ENCODE assay signal across 9 mouse cellular contexts in genomic region chr3:89863716-89864509, GRCm38 (mm10). TPM values are rescaled to one million over a fixed set of nuclear protein-coding genes. Genes with fewer than 3 reads are reported as not detected.
DNase-seq lines count a peak whose midpoint lies in the region; ATAC-seq and TF ChIP-seq lines count a peak whose summit lies in the region.
"Had no signal": no experiment of that assay in that cellular context is flagged by ENCODE, and none has a peak within 500 bp of the region (broad histone marks: within the 10 kb centered on the region; RNA-seq: fewer than 3 reads in every experiment).

No protein-coding gene starts in this region.

- TF ChIP-seq CTCF in spleen, adult 2 months (IDR thresholded peaks at IDR 0.05; ENCODE audit: extremely low read depth, insufficient read depth, insufficient read length, insufficient replicate concordance) = no peak

- H3K9ac ChIP-seq in liver, embryonic 16.5 days (ENCODE audit: low read depth, low read length) = no peak overlapping the region

- H3K27ac ChIP-seq in spleen, adult 2 months (ENCODE audit: insufficient read depth, low read length) = peak overlapping the region; percentile 77
- H3K27ac ChIP-seq in liver, embryonic 16.5 days (ENCODE audit: low read length) = peak overlapping the region; percentile 33; the same call in 1 of the 2 replicates
- H3K27ac ChIP-seq in midbrain, embryonic 10.5 days (replicated peaks) = no peak overlapping the region

- H3K4me2 ChIP-seq in liver, embryonic 16.5 days (ENCODE audit: low read depth, low read length) = no peak overlapping the region

- no peaks in the 10 kb centered on the region for H3K36me3 ChIP-seq in spleen, adult 2 months (ENCODE audit: control insufficient read depth, insufficient read depth, low read length)
- H3K36me3 ChIP-seq in liver, embryonic 16.5 days (ENCODE audit: control insufficient read depth, insufficient read depth) = no peaks in the 10 kb centered on the region
- H3K36me3 ChIP-seq in midbrain, embryonic 10.5 days = no peaks in the 10 kb centered on the region

- no peaks in the 10 kb centered on the region for H3K9me3 ChIP-seq in liver, embryonic 16.5 days (replicated peaks; ENCODE audit: control insufficient read depth, low read length)
- no peaks in the 10 kb centered on the region for H3K9me3 ChIP-seq in midbrain, embryonic 10.5 days (replicated peaks)

- peak in 1 of 2 experiments; percentile 57 for DNase-seq in spleen, adult 2 months (ENCODE audit: low read depth in 1 of 2, low spot score in 2 of 2)
- DNase-seq in spleen, postnatal 4 days (ENCODE audit: low spot score in 2 of 2) = no peak
- peak; percentile 47 to 67 for DNase-seq in thymus, postnatal 36 days
- no peak for DNase-seq in cerebellum, postnatal 25 days
- DNase-seq in left cerebral cortex, adult 8-10 months (ENCODE audit: low spot score in 2 of 2) = no peak
- DNase-seq in midbrain, embryonic 10.5 days (ENCODE audit: low spot score) = no peak

- H3K4me3 ChIP-seq in spleen, adult 2 months (ENCODE audit: extremely low read depth, insufficient read depth, insufficient read length) = no peak overlapping the region
- H3K4me3 ChIP-seq in liver, embryonic 16.5 days (ENCODE audit: low read depth, low read length) = no peak overlapping the region
- no peak overlapping the region for H3K4me3 ChIP-seq in midbrain, embryonic 10.5 days

- no peaks in the 10 kb centered on the region for H3K27me3 ChIP-seq in spleen, adult 2 months (ENCODE audit: control insufficient read depth, insufficient read depth, low read length)
- H3K27me3 ChIP-seq in liver, embryonic 16.5 days (ENCODE audit: control insufficient read depth, insufficient read depth, low read depth, low read length) = peaks cover 2% of the 10 kb centered on the region
- peaks cover 19% of the 10 kb centered on the region for H3K27me3 ChIP-seq in midbrain, embryonic 10.5 days (ENCODE audit: low read depth, poor library complexity, severe bottlenecking)

- no peak for TF ChIP-seq POLR2A in spleen, adult 2 months (IDR thresholded peaks at IDR 0.05; ENCODE audit: low read depth, low read length)

- WGBS in spleen, adult 2 months = 24% methylated on average over 9 of the region's 9 CpGs
- 44% methylated on average over 9 of the region's 9 CpGs for WGBS in liver, embryonic 16.5 days (ENCODE audit: insufficient replicate concordance)
- 79% methylated on average over 9 of the region's 9 CpGs for WGBS in midbrain, embryonic 10.5 days

- peak; percentile 58 for ATAC-seq in common myeloid progenitor, adult 5-6 weeks (replicated peaks; ENCODE audit: low read depth, poor library complexity, severe bottlenecking)
- no peak for ATAC-seq in liver, embryonic 16.5 days (ENCODE audit: low read depth)
- ATAC-seq: midbrain, embryonic 16.5 days had no signal

- peaks cover 21% of the 10 kb centered on the region; the same call in 1 of the 2 replicates for H3K4me1 ChIP-seq in spleen, adult 2 months (ENCODE audit: control insufficient read depth, insufficient read depth, insufficient read length)
- no peaks in the 10 kb centered on the region; the same call in none of the 2 replicates for H3K4me1 ChIP-seq in liver, embryonic 16.5 days (ENCODE audit: control insufficient read depth, low read depth, low read length)
- peaks cover 22% of the 10 kb centered on the region for H3K4me1 ChIP-seq in midbrain, embryonic 10.5 days

RNA-seq across cellular contexts. Expression of gene She, which starts 32.7 kb away (rescaled TPM):
- 1.1 TPM in 2 replicates for polyA plus RNA-seq in spleen, adult 2 months (2012; rRNA removed)
- 0.05 TPM in 1 of 2 replicates, not detected in the other for total RNA-seq in common myeloid progenitor, adult 5-6 weeks (2017)
- polyA plus RNA-seq in liver, embryonic 16.5 days (2015; fragmentation: Nextera tagmentation; extraction: Ambion mirVana) = 0.90 and 1.1 TPM in 2 replicates
- 1 to 10 TPM; 2.7 to 3.7 (median 3.4) TPM for total RNA-seq in left cerebral cortex, adult 8-10 months (2022)
- 2.0 and 2.1 TPM in 2 replicates for polyA plus RNA-seq in midbrain, embryonic 10.5 days (2016; fragmentation: Nextera tagmentation; extraction: Ambion mirVana)

RNA-seq across cellular contexts. Expression of gene Il6ra, which starts 49.1 kb away (rescaled TPM):
- polyA plus RNA-seq in spleen, adult 2 months (2012; rRNA removed) = 21.4 and 25.6 TPM in 2 replicates
- 10.4 and 11.6 TPM in 2 replicates for total RNA-seq in common myeloid progenitor, adult 5-6 weeks (2017)
- polyA plus RNA-seq in liver, embryonic 16.5 days (2015; fragmentation: Nextera tagmentation; extraction: Ambion mirVana) = 5.9 and 7.1 TPM in 2 replicates
- total RNA-seq in left cerebral cortex, adult 8-10 months (2022) = 1 to 10 TPM; 3.8 to 6.6 (median 5.3) TPM
- 0.39 and 0.52 TPM in 2 replicates for polyA plus RNA-seq in midbrain, embryonic 10.5 days (2016; fragmentation: Nextera tagmentation; extraction: Ambion mirVana)

Comparison
In these comparisons a context has a peak if more than half of its experiments do, and no peak if none do; other contexts are left out.
1. DNase-seq: peak in thymus, postnatal 36 days (2 of 2); none in spleen, postnatal 4 days (0 of 2), cerebellum, postnatal 25 days (0 of 2), left cerebral cortex, adult 8-10 months (0 of 2) and midbrain, embryonic 10.5 days (single experiment).